Mouse (Mus musculus) stomach, postnatal 0 days (tissue): ENCODE measurements around the gene Dusp21. TPM values are rescaled to one million over a fixed set of nuclear protein-coding genes. Genes with fewer than 3 reads are reported as not detected.

ENCODE experiments used
- ATAC-seq: fragments of 200-750 bp; cut with Nextera tagmentation; 2 replicates; pipeline ENCODE4 v1.8.0; 2017; ENCODE audit not compliant: low FRiP score, low TSS enrichment
- DNase-seq: peaks from one replicate; pipeline ENCODE4 v3.0.0-alpha.2; 2016; ENCODE audit warnings: low spot score
- H3K27ac ChIP-seq: fragments of 300-500 bp; sonication (generic); replicated peaks from 2 replicates; pipeline ENCODE4 v1.5.1; 2014; ENCODE audit warnings: mild to moderate bottlenecking, control low read depth
- H3K27me3 ChIP-seq: fragments of 300-500 bp; sonication (generic); 2 replicates; pipeline ENCODE4 v1.6.1; 2014; ENCODE audit warnings: low read length; ENCODE audit not compliant: control insufficient read depth, insufficient read depth
- H3K36me3 ChIP-seq: fragments of 300-500 bp; sonication (generic); 2 replicates; pipeline ENCODE4 v1.6.1; 2014; ENCODE audit warnings: low read length, mixed read lengths; ENCODE audit not compliant: control insufficient read depth, insufficient read depth
- H3K4me1 ChIP-seq: fragments of 300-500 bp; sonication (generic); replicated peaks from 2 replicates; pipeline ENCODE4 v1.6.1; 2014; ENCODE audit warnings: antibody characterized with exemption; ENCODE audit not compliant: control insufficient read depth, insufficient read depth
- H3K4me2 ChIP-seq: fragments of 300-500 bp; sonication (generic); replicated peaks from 2 replicates; pipeline ENCODE4 v1.6.1; 2014; ENCODE audit warnings: low read depth, mild to moderate bottlenecking, control low read depth, moderate library complexity
- H3K4me3 ChIP-seq: fragments of 300-500 bp; sonication (generic); 2 replicates; pipeline ENCODE4 v1.5.1; 2014; ENCODE audit warnings: low read depth, low read length, control low read depth
- H3K9ac ChIP-seq: fragments of 300-500 bp; sonication (generic); 2 replicates; pipeline ENCODE4 v1.6.1; 2014; ENCODE audit warnings: mild to moderate bottlenecking, low read length, control low read depth, mixed read lengths
- H3K9me3 ChIP-seq: fragments of 300-500 bp; sonication (generic); 2 replicates; pipeline ENCODE4 v1.6.1; 2016; ENCODE audit warnings: low read length; ENCODE audit not compliant: control insufficient read depth
- CTCF ChIP-seq: IDR thresholded peaks from 2 replicates; pipeline ENCODE4 v1.5.1; 2016; ENCODE audit warnings: antibody characterized with exemption, low read depth, mild to moderate bottlenecking, moderate library complexity
- EP300 ChIP-seq: optimal IDR thresholded peaks from 2 replicates; pipeline ENCODE3; 2016; ENCODE audit warnings: antibody characterized with exemption
- WGBS: fragments of 180-500 bp; shearing (Covaris S2); extraction: QIAGEN DNeasy Blood & Tissue Kit; methylation state at CpG from one replicate; pipeline ENCODE4 v1.1.7; 2014; 5-methylcytosine and 5-hydroxymethylcytosine counted together
- polyA plus RNA-seq: library from polyadenylated mRNA; unstranded; fragments of >200 nt; fragmentation: Nextera tagmentation; extraction: Ambion mirVana; gene quantifications from 2 replicates; pipeline ENCODE4 v1.2.1, GENCODE M21; 2015

Dusp21 gene
- polyA plus RNA-seq, 1 experiment from 2014 or later = not detected

GRCm38 (mm10) chrX:18163917-18164624 is 18.4 kb downstream of the Dusp21 start:
- peak overlapping the region; percentile 83 for H3K4me3 ChIP-seq
- ATAC-seq (no peak), DNase-seq (peak; percentile 45)
- H3K4me1 ChIP-seq = no peaks in the 10 kb centered on the region
- no peaks in the 10 kb centered on the region for H3K27me3 ChIP-seq
- H3K4me2 ChIP-seq = peak overlapping the region; percentile 58
- no peaks in the 10 kb centered on the region for H3K36me3 ChIP-seq
- H3K9ac ChIP-seq = peak overlapping the region; percentile 91
- peak overlapping the region; percentile 95 for H3K27ac ChIP-seq
- no peaks in the 10 kb centered on the region for H3K9me3 ChIP-seq
- no peak for TF ChIP-seq EP300
- TF ChIP-seq CTCF = no peak
- WGBS = 1% methylated on average over 10 of the region's 10 CpGs

- Histone ChIP-seq H3K4me1 (no peaks in the 10 kb centered on the region), H3K9ac (no peak overlapping the region), H3K9me3 (no peaks in the 10 kb centered on the region), H3K4me2 (0 out of 2 replicates have a peak overlapping the region, but pooled peaks have one; percentile 58), H3K4me3 (no peak overlapping the region), H3K27me3 (no peaks in the 10 kb centered on the region), H3K27ac (no peak overlapping the region), H3K36me3 (no peaks in the 10 kb centered on the region)
- DNase-seq (no peak), ATAC-seq (no peak)
- TF ChIP-seq EP300 (no peak), CTCF (no peak)
- 54% methylated on average over 2 of the region's 2 CpGs for WGBS
Observed at GRCm38 (mm10) chrX:18165121-18165520, 19.5 kb downstream of the Dusp21 start.

GRCm38 (mm10) chrX:18166961-18167360 is 21.3 kb downstream of the Dusp21 start:
- no peak overlapping the region for H3K27ac ChIP-seq
- 43% methylated on average over 3 of the region's 3 CpGs for WGBS
- no peak overlapping the region for H3K4me3 ChIP-seq
- no peaks in the 10 kb centered on the region for H3K4me1 ChIP-seq
- no peak for DNase-seq
- H3K4me2 ChIP-seq = no peak overlapping the region
- ATAC-seq = no peak
- no peaks in the 10 kb centered on the region for H3K36me3 ChIP-seq
- H3K9ac ChIP-seq = no peak overlapping the region
- H3K9me3 ChIP-seq = no peaks in the 10 kb centered on the region
- no peak for TF ChIP-seq EP300
- TF ChIP-seq CTCF = no peak
- no peaks in the 10 kb centered on the region for H3K27me3 ChIP-seq

- TF ChIP-seq EP300 = no peak
- TF ChIP-seq CTCF = peak; percentile 37; the same call in 1 of the 2 replicates
- WGBS = 92% methylated on average over 1 of the region's 1 CpGs
- no peak for ATAC-seq
Observed at GRCm38 (mm10) chrX:18168940-18169339, 23.3 kb downstream of the Dusp21 start.

GRCm38 (mm10) chrX:18174831-18175230 is 29.2 kb downstream of the Dusp21 start:
- Histone ChIP-seq H3K36me3 (no peaks in the 10 kb centered on the region), H3K27me3 (no peaks in the 10 kb centered on the region), H3K9me3 (no peaks in the 10 kb centered on the region), H3K27ac (no peak overlapping the region), H3K4me2 (no peak overlapping the region), H3K9ac (no peak overlapping the region), H3K4me1 (no peaks in the 10 kb centered on the region), H3K4me3 (no peak overlapping the region)
- DNase-seq (no peak), ATAC-seq (no peak)
- WGBS = 10% methylated on average over 4 of the region's 4 CpGs
- TF ChIP-seq EP300 (no peak), CTCF (no peak)

More at GRCm38 (mm10) chrX:18168940-18169339, 23.3 kb downstream of the Dusp21 start:
- no peak overlapping the region for H3K27ac ChIP-seq
- H3K36me3 ChIP-seq = no peaks in the 10 kb centered on the region
- no peak overlapping the region for H3K9ac ChIP-seq
- no peak for DNase-seq
- H3K4me2 ChIP-seq = no peak overlapping the region
- H3K27me3 ChIP-seq = no peaks in the 10 kb centered on the region
- no peaks in the 10 kb centered on the region for H3K4me1 ChIP-seq
- H3K9me3 ChIP-seq = no peaks in the 10 kb centered on the region
- no peak overlapping the region for H3K4me3 ChIP-seq

- Histone ChIP-seq H3K4me3 (no peak overlapping the region), H3K9me3 (no peaks in the 10 kb centered on the region), H3K27me3 (no peaks in the 10 kb centered on the region), H3K36me3 (no peaks in the 10 kb centered on the region), H3K9ac (no peak overlapping the region), H3K27ac (no peak overlapping the region), H3K4me2 (no peak overlapping the region), H3K4me1 (no peaks in the 10 kb centered on the region)
- 85% methylated on average over 4 of the region's 4 CpGs for WGBS
- TF ChIP-seq CTCF = no peak
- DNase-seq = no peak
- no peak for ATAC-seq
Observed at GRCm38 (mm10) chrX:18177803-18178202, 32.1 kb downstream of the Dusp21 start.
